Mouse (Mus musculus): ENCODE data around the gene Mtor.

- TF ChIP-seq CTCF (IDR thresholded peaks at IDR 0.05; ENCODE audit: low read depth) (no peak), EP300 (IDR thresholded peaks at IDR 0.05; ENCODE audit: low read depth) (no peak)
Measured at GRCm38 (mm10) chr4:148432488-148432887, 15.9 kb upstream of the Mtor start.
